In genomic region chr11:113262062-113262461, GRCm38 (mm10) we compare ENCODE assay signal across 13 mouse cellular contexts.
DNase-seq lines count a peak whose midpoint lies in the region; ATAC-seq and TF ChIP-seq lines count a peak whose summit lies in the region.
"Had no signal": no experiment of that assay in that cellular context is flagged by ENCODE, and none has a peak within 500 bp of the region (broad histone marks: within the 10 kb centered on the region; RNA-seq: fewer than 3 reads in every experiment).

No protein-coding gene starts in this region.

- H3K4me2 ChIP-seq in midbrain, postnatal 0 days (ENCODE audit: low read depth, low read length, poor library complexity, severe bottlenecking), result no peak overlapping the region
- H3K4me2 ChIP-seq in midbrain, embryonic 16.5 days (ENCODE audit: low read length), result no peak overlapping the region
- H3K4me2 ChIP-seq in forebrain, postnatal 0 days (ENCODE audit: low read depth), result no peak overlapping the region
- no peak overlapping the region for H3K4me2 ChIP-seq in stomach, embryonic 16.5 days (ENCODE audit: low read depth, low read length)
- H3K4me2 ChIP-seq: heart, embryonic 11.5 days had no signal

- H3K36me3 ChIP-seq in midbrain, postnatal 0 days (ENCODE audit: insufficient read depth, low read length), result no peaks in the 10 kb centered on the region
- H3K36me3 ChIP-seq in midbrain, embryonic 16.5 days (ENCODE audit: control insufficient read depth, insufficient read depth, low read length), result no peaks in the 10 kb centered on the region
- H3K36me3 ChIP-seq in forebrain, postnatal 0 days (ENCODE audit: insufficient read depth), result no peaks in the 10 kb centered on the region
- no peaks in the 10 kb centered on the region for H3K36me3 ChIP-seq in stomach, embryonic 16.5 days (ENCODE audit: control insufficient read depth, insufficient read depth, low read length)

- DNase-seq in embryo, embryonic 10.5 days (ENCODE audit: low spot score), result peak; percentile 30
- no peak for DNase-seq in embryo, embryonic 9.5 days (ENCODE audit: extremely low spot score)
- DNase-seq in midbrain, postnatal 0 days (ENCODE audit: low spot score), result peak; percentile 31
- DNase-seq in forebrain, postnatal 0 days, result peak; percentile 35
- DNase-seq in layer of hippocampus, postnatal 36 days, result no peak
- DNase-seq in layer of hippocampus, postnatal 25 days (ENCODE audit: extremely low spot score in 1 of 2, low spot score in 1 of 2), result no peak
- DNase-seq: liver; lung, postnatal 36 days had no signal

- H3K27ac ChIP-seq in midbrain, postnatal 0 days (ENCODE audit: low read depth, low read length), result no peak overlapping the region
- no peak overlapping the region for H3K27ac ChIP-seq in midbrain, embryonic 16.5 days (ENCODE audit: low read length)
- no peak overlapping the region for H3K27ac ChIP-seq in forebrain, postnatal 0 days (ENCODE audit: low read depth, low read length)
- H3K27ac ChIP-seq in stomach, embryonic 16.5 days (ENCODE audit: low read length), result peak overlapping the region; percentile 16; the same call in 1 of the 2 replicates

- H3K9ac ChIP-seq in midbrain, postnatal 0 days (replicated peaks; ENCODE audit: low read length, poor library complexity, severe bottlenecking), result no peak overlapping the region
- H3K9ac ChIP-seq in midbrain, embryonic 16.5 days (ENCODE audit: low read depth, low read length), result no peak overlapping the region
- H3K9ac ChIP-seq in forebrain, postnatal 0 days, result no peak overlapping the region
- 0 out of 2 replicates have a peak overlapping the region, but pooled peaks have one; percentile 28 for H3K9ac ChIP-seq in stomach, embryonic 16.5 days (ENCODE audit: low read length)

- WGBS in midbrain, postnatal 0 days, result 23% methylated on average over 8 of the region's 8 CpGs
- 26% methylated on average over 8 of the region's 8 CpGs for WGBS in midbrain, embryonic 16.5 days
- 12% methylated on average over 8 of the region's 8 CpGs for WGBS in forebrain, postnatal 0 days
- 41% methylated on average over 8 of the region's 8 CpGs for WGBS in stomach, embryonic 16.5 days

- TF ChIP-seq CTCF in midbrain, postnatal 0 days (IDR thresholded peaks at IDR 0.05), result no peak
- TF ChIP-seq CTCF in forebrain, postnatal 0 days (IDR thresholded peaks at IDR 0.05; ENCODE audit: low read depth), result no peak

- no peaks in the 10 kb centered on the region for H3K9me3 ChIP-seq in midbrain, postnatal 0 days (ENCODE audit: low read length)
- H3K9me3 ChIP-seq in midbrain, embryonic 16.5 days (replicated peaks; ENCODE audit: control insufficient read depth, low read length, poor library complexity, severe bottlenecking), result no peaks in the 10 kb centered on the region
- H3K9me3 ChIP-seq in forebrain, postnatal 0 days (ENCODE audit: low read length), result no peaks in the 10 kb centered on the region
- H3K9me3 ChIP-seq in stomach, embryonic 16.5 days (replicated peaks; ENCODE audit: control insufficient read depth, low read length), result no peaks in the 10 kb centered on the region

- H3K27me3 ChIP-seq in midbrain, postnatal 0 days (ENCODE audit: insufficient read depth, low read length), result no peaks in the 10 kb centered on the region
- no peaks in the 10 kb centered on the region for H3K27me3 ChIP-seq in midbrain, embryonic 16.5 days (ENCODE audit: control insufficient read depth, insufficient read depth, low read depth, low read length)
- H3K27me3 ChIP-seq in forebrain, postnatal 0 days (ENCODE audit: insufficient read depth, low read length), result no peaks in the 10 kb centered on the region
- no peaks in the 10 kb centered on the region for H3K27me3 ChIP-seq in stomach, embryonic 16.5 days (ENCODE audit: control insufficient read depth, insufficient read depth, low read length)

- H3K4me3 ChIP-seq in midbrain, postnatal 0 days (ENCODE audit: low read depth, low read length), result no peak overlapping the region
- no peak overlapping the region for H3K4me3 ChIP-seq in midbrain, embryonic 16.5 days (ENCODE audit: low read depth, low read length)
- no peak overlapping the region for H3K4me3 ChIP-seq in forebrain, postnatal 0 days (ENCODE audit: low read depth, low read length)
- H3K4me3 ChIP-seq in stomach, embryonic 16.5 days (replicated peaks; ENCODE audit: low read length), result no peak overlapping the region

- H3K4me1 ChIP-seq in midbrain, postnatal 0 days (ENCODE audit: insufficient read depth, low read length), result no peaks in the 10 kb centered on the region
- no peaks in the 10 kb centered on the region; the same call in none of the 2 replicates for H3K4me1 ChIP-seq in midbrain, embryonic 16.5 days (ENCODE audit: control insufficient read depth, insufficient read depth, low read length)
- H3K4me1 ChIP-seq in forebrain, postnatal 0 days (ENCODE audit: insufficient read depth), result no peaks in the 10 kb centered on the region
- H3K4me1 ChIP-seq in stomach, embryonic 16.5 days (ENCODE audit: control insufficient read depth, insufficient read depth, low read length), result peaks cover 14% of the 10 kb centered on the region; the same call in 1 of the 2 replicates

- no peak for ATAC-seq in midbrain, postnatal 0 days (ENCODE audit: low FRiP score)
- no peak for ATAC-seq in midbrain, embryonic 16.5 days
- 0 out of 2 replicates have a peak, but pooled peaks have one; percentile 12 for ATAC-seq in forebrain, postnatal 0 days
- ATAC-seq in stomach, embryonic 16.5 days (ENCODE audit: insufficient read depth, low FRiP score), result no peak
- ATAC-seq: activated CD4-positive, CD25-positive, alpha-beta regulatory T cell, adult 4 months; intestine, postnatal 0 days had no signal

Comparison
In these comparisons a context has a peak if more than half of its experiments do, and no peak if none do; other contexts are left out.
1. DNase-seq: peak in embryo, embryonic 10.5 days (single experiment), midbrain, postnatal 0 days (single experiment) and forebrain, postnatal 0 days (single experiment); none in embryo, embryonic 9.5 days (single experiment), layer of hippocampus, postnatal 36 days (0 of 2) and layer of hippocampus, postnatal 25 days (0 of 2).